Mouse (Mus musculus): ENCODE data around the gene Gm21173. TPM values are rescaled to one million over a fixed set of nuclear protein-coding genes. Genes with fewer than 3 reads are reported as not detected.
"Not testable (repeated sequence)": the region's sequence is repeated elsewhere in the genome, so short reads cannot be mapped to it uniquely, and the experiment has no call there.

Gene Gm21173
- total RNA-seq (2014; rRNA removed) (not detected in 2 replicates), polyA plus RNA-seq (2012; rRNA removed) (not detected in 2 replicates)

GRCm38 (mm10) chrY:76761300-76761699 lies at the start of gene Gm21173:
Gm21173 (plus strand) TSS chrY:76761600.
- not testable (repeated sequence) for H3K27me3 ChIP-seq (ENCODE audit: control insufficient read depth, insufficient read depth, low read length); H3K79me2 ChIP-seq (ENCODE audit: control insufficient read depth, insufficient read depth, low read length); DNase-seq (ENCODE audit: extremely low read depth, low read depth, low spot score); H3K9ac ChIP-seq (ENCODE audit: low read depth, low read length); H3K36me3 ChIP-seq (ENCODE audit: control insufficient read depth, insufficient read depth, low read length); H3K4me3 ChIP-seq (ENCODE audit: insufficient read depth, low read depth, low read length); H3K27ac ChIP-seq (replicated peaks; ENCODE audit: insufficient read depth, low read depth, low read length); H3K4me1 ChIP-seq (ENCODE audit: control insufficient read depth, insufficient read depth, low read length)
- whole genome bisulfite sequencing = no CpG with 5 or more reads among the region's 5 CpGs
